Mouse (Mus musculus): Measurements from ENCODE around the gene Krtap1-3. TPM values are rescaled to one million over a fixed set of nuclear protein-coding genes. Genes with fewer than 3 reads are reported as not detected.

Krtap1-3 gene
- total and polyA plus RNA-seq, 3 experiments = not detected

- Histone ChIP-seq H3K36me3 (ENCODE audit: control insufficient read depth in 1 of 2, insufficient read depth in 2 of 2, low read length in 2 of 2) (no peaks in the 10 kb centered on the region), H3K9me3 (replicated peaks; ENCODE audit: insufficient read depth, low read length) (no peaks in the 10 kb centered on the region), H3K4me1 (ENCODE audit: control insufficient read depth in 1 of 2, insufficient read depth in 2 of 2, low read length in 2 of 2) (no peaks in the 10 kb centered on the region), H3K79me2 (ENCODE audit: control insufficient read depth, insufficient read depth, low read length, poor library complexity) (no peaks in the 10 kb centered on the region), H3K4me3 (ENCODE audit: control insufficient read depth in 1 of 2, insufficient read depth in 1 of 2, low read depth in 2 of 2, low read length in 2 of 2) (no peak overlapping the region), H3K27me3 (ENCODE audit: control insufficient read depth in 1 of 2, insufficient read depth in 2 of 2, low read length in 2 of 2) (no peaks in the 10 kb centered on the region), H3K9ac (ENCODE audit: control insufficient read depth, low read depth, low read length, poor library complexity, severe bottlenecking) (no peak overlapping the region), H3K27ac (ENCODE audit: control insufficient read depth, low read depth, low read length) (no peak overlapping the region)
- no peak for DNase-seq (ENCODE audit: low read depth, low spot score)
- TF ChIP-seq ELF1 (IDR thresholded peaks at IDR 0.05; ENCODE audit: low read depth, low read length) (no peak), GATA1 (IDR thresholded peaks at IDR 0.05; ENCODE audit: low read depth, low read length) (no peak), CTCF (IDR thresholded peaks at IDR 0.05 in 2 of 3, conservative IDR thresholded peaks at IDR 0.05 in 1 of 3; ENCODE audit: control insufficient read depth in 1 of 3, insufficient read depth in 1 of 3, low read depth in 2 of 3, low read length in 3 of 3, poor library complexity in 1 of 3, severe bottlenecking in 1 of 3) (no peak), MEF2A (IDR thresholded peaks at IDR 0.05; ENCODE audit: extremely low read depth, insufficient replicate concordance, low read depth, low read length, poor library complexity, severe bottlenecking) (no peak), ZKSCAN1 (IDR thresholded peaks at IDR 0.05; ENCODE audit: low read depth, low read length) (no peak), POLR2A (IDR thresholded peaks at IDR 0.05; ENCODE audit: control insufficient read depth in 1 of 2, insufficient read depth in 1 of 2, low read depth in 1 of 2, low read length in 2 of 2, poor library complexity in 1 of 2) (no peak), E2F4 (IDR thresholded peaks at IDR 0.05; ENCODE audit: borderline replicate concordance, low read depth, low read length) (no peak), ZNF384 (IDR thresholded peaks at IDR 0.05; ENCODE audit: low read depth, low read length) (no peak), EP300 (IDR thresholded peaks at IDR 0.05; ENCODE audit: low read depth in 1 of 2, low read length in 2 of 2) (no peak), MXI1 (IDR thresholded peaks at IDR 0.05; ENCODE audit: low read depth, low read length) (no peak), MYC (IDR thresholded peaks at IDR 0.05; ENCODE audit: low read depth, low read length) (no peak), ZMIZ1 (IDR thresholded peaks at IDR 0.05; ENCODE audit: low read depth, low read length) (no peak)
Measured at GRCm38 (mm10) chr11:99633293-99633692, 42.2 kb upstream of the Krtap1-3 start.

- Histone ChIP-seq H3K79me2 (ENCODE audit: control insufficient read depth, insufficient read depth, low read length, poor library complexity) (no peaks in the 10 kb centered on the region), H3K27ac (ENCODE audit: control insufficient read depth, low read depth, low read length) (no peak overlapping the region), H3K4me3 (ENCODE audit: control insufficient read depth in 1 of 2, insufficient read depth in 1 of 2, low read depth in 2 of 2, low read length in 2 of 2) (no peak overlapping the region), H3K36me3 (ENCODE audit: control insufficient read depth in 1 of 2, insufficient read depth in 2 of 2, low read length in 2 of 2) (no peaks in the 10 kb centered on the region), H3K9me3 (replicated peaks; ENCODE audit: insufficient read depth, low read length) (no peaks in the 10 kb centered on the region), H3K27me3 (ENCODE audit: control insufficient read depth in 1 of 2, insufficient read depth in 2 of 2, low read length in 2 of 2) (no peaks in the 10 kb centered on the region), H3K9ac (ENCODE audit: control insufficient read depth, low read depth, low read length, poor library complexity, severe bottlenecking) (no peak overlapping the region), H3K4me1 (ENCODE audit: control insufficient read depth in 1 of 2, insufficient read depth in 2 of 2, low read length in 2 of 2) (no peaks in the 10 kb centered on the region)
- no peak for TF ChIP-seq ZC3H11A (IDR thresholded peaks at IDR 0.05; ENCODE audit: low read depth, low read length)
- no peak for TF ChIP-seq HCFC1 (IDR thresholded peaks at IDR 0.05; ENCODE audit: low read depth, low read length)
- TF ChIP-seq MYC (IDR thresholded peaks at IDR 0.05; ENCODE audit: low read depth, low read length) = no peak
- TF ChIP-seq GABPA (IDR thresholded peaks at IDR 0.05; ENCODE audit: low read depth, low read length) = no peak
- TF ChIP-seq E2F4 (IDR thresholded peaks at IDR 0.05; ENCODE audit: borderline replicate concordance, low read depth, low read length) = no peak
- no peak for TF ChIP-seq USF1 (IDR thresholded peaks at IDR 0.05; ENCODE audit: low read depth, low read length)
- no peak for TF ChIP-seq SIN3A (IDR thresholded peaks at IDR 0.05; ENCODE audit: low read length)
- no peak for TF ChIP-seq ZNF384 (IDR thresholded peaks at IDR 0.05; ENCODE audit: low read depth, low read length)
- TF ChIP-seq TCF12 (IDR thresholded peaks at IDR 0.05; ENCODE audit: low read depth, low read length) = no peak
- no peak for TF ChIP-seq TBP (IDR thresholded peaks at IDR 0.05; ENCODE audit: low read depth, low read length)
- no peak for TF ChIP-seq ZKSCAN1 (IDR thresholded peaks at IDR 0.05; ENCODE audit: low read depth, low read length)
- no peak for TF ChIP-seq KAT2A (conservative IDR thresholded peaks at IDR 0.05; ENCODE audit: low read depth, low read length)
- TF ChIP-seq CTCF (IDR thresholded peaks at IDR 0.05 in 2 of 3, conservative IDR thresholded peaks at IDR 0.05 in 1 of 3; ENCODE audit: control insufficient read depth in 1 of 3, insufficient read depth in 1 of 3, low read depth in 2 of 3, low read length in 3 of 3, poor library complexity in 1 of 3, severe bottlenecking in 1 of 3) = no peak
- TF ChIP-seq MYB (IDR thresholded peaks at IDR 0.05; ENCODE audit: low read depth, low read length) = no peak
- DNase-seq (ENCODE audit: low read depth, low spot score) = no peak
Measured at GRCm38 (mm10) chr11:99630890-99631289, 39.8 kb upstream of the Krtap1-3 start.
